Mouse (Mus musculus): ENCODE measurements around the gene Padi2. TPM values are rescaled to one million over a fixed set of nuclear protein-coding genes. Genes with fewer than 3 reads are reported as not detected.

Gene Padi2
- polyA plus RNA-seq (2012; rRNA removed; ENCODE audit: low replicate concordance) = 2.0 and 8.1 TPM in 2 replicates

DNA sequence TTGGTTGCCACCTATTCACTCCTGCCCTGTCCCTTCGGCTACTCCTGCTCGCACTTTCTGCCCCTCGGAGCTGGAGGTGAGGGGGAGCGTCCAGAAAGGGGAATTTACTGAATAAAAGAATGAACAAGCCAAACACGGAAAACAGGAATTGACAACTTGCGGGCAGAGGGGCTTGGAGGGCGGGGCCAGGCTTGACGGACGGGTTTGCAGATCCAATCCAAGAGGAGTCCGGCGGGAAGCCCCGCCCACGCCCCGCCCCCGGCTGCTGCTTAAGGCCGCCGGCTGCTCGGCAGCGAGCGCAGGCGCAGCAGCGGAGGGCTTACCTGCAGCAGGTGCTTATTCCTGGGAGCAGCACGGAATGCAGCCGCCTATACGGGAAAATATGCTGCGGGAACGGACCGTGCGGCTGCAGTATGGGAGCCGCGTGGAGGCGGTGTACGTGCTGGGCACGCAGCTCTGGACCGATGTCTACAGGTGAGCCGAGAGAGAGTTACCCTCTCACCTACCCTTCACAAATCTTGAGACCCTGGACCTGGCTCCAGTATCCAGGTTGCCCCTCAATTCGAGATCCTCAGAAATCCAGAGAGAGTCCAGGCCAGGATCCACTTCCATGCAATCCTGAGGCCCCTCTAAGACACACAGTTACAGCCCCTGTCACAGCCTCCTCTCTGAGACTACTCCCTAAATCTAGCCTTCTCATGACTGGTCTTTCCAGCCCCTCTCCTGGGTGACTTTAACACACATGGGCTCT lies at the start of gene Padi2:
Padi2 (plus strand) TSS at position 269 of the 751 bp plus-strand sequence.

DNA sequence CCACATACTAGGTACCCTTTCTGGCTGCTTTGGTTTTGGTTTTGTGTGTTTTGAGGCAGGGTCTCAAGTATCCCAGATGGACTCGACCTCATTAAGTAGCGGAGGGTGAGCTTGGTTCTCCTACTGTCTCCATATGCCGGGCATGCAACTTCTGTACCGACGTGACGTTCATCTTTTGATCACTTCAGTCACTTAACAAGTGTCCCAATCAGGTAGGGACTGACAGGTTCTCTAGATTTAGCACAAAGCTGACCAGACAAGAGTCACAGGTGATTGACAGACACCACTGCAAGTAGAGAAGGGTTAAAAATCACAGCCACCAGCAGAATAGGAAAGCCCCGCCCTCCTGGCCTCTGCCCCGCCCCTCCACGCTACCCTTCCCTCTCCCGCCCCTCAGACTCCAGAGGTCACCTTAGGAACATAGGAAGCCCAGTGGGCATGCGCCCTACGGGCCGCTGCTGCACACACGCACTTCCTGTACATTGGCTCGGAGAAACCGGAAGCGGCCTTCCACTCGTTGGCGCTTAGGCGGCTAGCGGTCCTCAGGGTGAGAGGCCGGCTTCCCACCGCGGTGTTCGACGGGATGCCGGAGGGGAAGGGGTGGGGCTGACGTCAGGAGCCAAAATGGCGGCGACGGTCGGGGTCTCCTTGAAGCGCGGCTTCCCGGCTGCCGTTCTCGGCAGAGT lies 54.8 kb downstream of the Padi2 start, which contains the start of gene Sdhb:
Sdhb (plus strand) TSS at position 423 of the 686 bp plus-strand sequence.

DNA sequence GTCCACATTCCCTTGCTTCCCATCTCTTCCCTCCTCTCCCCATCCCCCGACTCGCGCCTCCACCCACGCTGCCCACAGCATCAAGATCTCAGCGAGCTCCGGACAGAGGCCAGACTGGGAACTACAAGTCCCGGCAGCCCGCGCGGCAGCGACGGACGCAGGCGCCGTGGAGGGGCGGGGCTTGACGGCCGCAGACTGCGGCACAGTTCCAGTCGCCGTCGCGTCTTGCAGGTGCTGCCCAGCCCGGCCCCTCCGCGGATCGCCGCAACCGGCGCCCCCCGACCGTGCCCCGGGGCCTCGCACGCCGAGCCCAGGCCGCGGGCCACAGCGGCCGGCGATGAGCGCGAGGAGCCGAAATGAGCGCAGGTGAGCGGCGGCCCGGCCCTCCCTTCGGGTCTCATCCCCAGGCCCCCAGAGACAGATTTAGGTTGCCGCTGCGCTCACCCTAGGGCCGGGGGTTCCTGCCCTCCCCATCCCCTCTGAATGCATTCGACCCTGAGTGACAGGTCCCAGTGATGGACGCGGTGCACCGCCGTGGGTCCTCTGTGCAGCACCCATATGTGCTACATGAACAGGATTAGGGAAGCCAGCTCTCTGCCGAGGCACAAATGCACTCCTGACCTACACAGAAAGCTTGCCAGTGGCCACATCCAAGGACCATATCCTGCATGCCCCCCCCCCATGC lies 80.7 kb downstream of the Padi2 start, which contains the start of gene Atp13a2:
Atp13a2 (plus strand) TSS at position 163 of the 685 bp plus-strand sequence.

Other genes with a start within 250 kb of the Padi2 start
- 12.1 and 28.4 TPM in 2 replicates for gene Arhgef10l, start 240.3 kb upstream of the Padi2 start, polyA plus RNA-seq (2012; rRNA removed; ENCODE audit: low replicate concordance)
- 33.8 and 38.3 TPM in 2 replicates for gene Rcc2, start 205.8 kb upstream of the Padi2 start, polyA plus RNA-seq (2012; rRNA removed; ENCODE audit: low replicate concordance)
- gene Padi6, start 163.7 kb upstream of the Padi2 start, polyA plus RNA-seq (2012; rRNA removed; ENCODE audit: low replicate concordance) = not detected in 2 replicates
- gene Padi4, start 132.1 kb upstream of the Padi2 start, polyA plus RNA-seq (2012; rRNA removed; ENCODE audit: low replicate concordance) = 0.50 and 0.63 TPM in 2 replicates
- gene Padi3, start 95.7 kb upstream of the Padi2 start, polyA plus RNA-seq (2012; rRNA removed; ENCODE audit: low replicate concordance) = 0.09 TPM in 1 of 2 replicates, not detected in the other
- gene Padi1, start 60.6 kb upstream of the Padi2 start, polyA plus RNA-seq (2012; rRNA removed; ENCODE audit: low replicate concordance) = 0.06 TPM in 1 of 2 replicates, not detected in the other
- gene Sdhb, start 54.9 kb downstream of the Padi2 start, polyA plus RNA-seq (2012; rRNA removed; ENCODE audit: low replicate concordance) = 331 and 578 TPM in 2 replicates
- gene Atp13a2, start 80.5 kb downstream of the Padi2 start, polyA plus RNA-seq (2012; rRNA removed; ENCODE audit: low replicate concordance) = 51.9 and 58.0 TPM in 2 replicates
- 14.6 and 18.5 TPM in 2 replicates for gene Mfap2, start 104.1 kb downstream of the Padi2 start, polyA plus RNA-seq (2012; rRNA removed; ENCODE audit: low replicate concordance)
- gene Crocc, start 154.2 kb downstream of the Padi2 start, polyA plus RNA-seq (2012; rRNA removed; ENCODE audit: low replicate concordance) = 3.3 and 7.0 TPM in 2 replicates
- 50.1 and 75.6 TPM in 2 replicates for gene Necap2, start 172.0 kb downstream of the Padi2 start, polyA plus RNA-seq (2012; rRNA removed; ENCODE audit: low replicate concordance)
- gene Spata21, start 182.0 kb downstream of the Padi2 start, polyA plus RNA-seq (2012; rRNA removed; ENCODE audit: low replicate concordance) = not detected in 2 replicates
- 59.7 and 70.7 TPM in 2 replicates for gene Szrd1, start 233.4 kb downstream of the Padi2 start, polyA plus RNA-seq (2012; rRNA removed; ENCODE audit: low replicate concordance)
- 8.5 and 10.2 TPM in 2 replicates for gene Fbxo42, start 241.6 kb downstream of the Padi2 start, polyA plus RNA-seq (2012; rRNA removed; ENCODE audit: low replicate concordance)

Data from duodenum, adult 2 months (tissue).